Mouse (Mus musculus) C2C12 (cell line): ENCODE results near the gene Rps19.

Experiments used
- CEBPB ChIP-seq: IDR thresholded peaks from one replicate; pipeline ENCODE4 v1.6.1; 2011; ENCODE audit warnings: low read depth, mild to moderate bottlenecking, control low read depth, moderate library complexity
- CTCF ChIP-seq: IDR thresholded peaks from one replicate; pipeline ENCODE4 v1.5.1; 2011; ENCODE audit not compliant: control insufficient read depth, insufficient read depth, insufficient read length
- FOSL1 ChIP-seq: IDR thresholded peaks from one replicate; pipeline ENCODE4 v1.8.0; 2011; ENCODE audit warnings: mild to moderate bottlenecking, low read length; ENCODE audit not compliant: poor library complexity, insufficient read depth, severe bottlenecking
- MAX ChIP-seq: IDR thresholded peaks from one replicate; pipeline ENCODE4 v1.6.1; 2011; ENCODE audit warnings: mild to moderate bottlenecking, control low read depth
- MYOD1 ChIP-seq: IDR thresholded peaks from one replicate; pipeline ENCODE4 v1.6.1; 2011; ENCODE audit warnings: low read depth; ENCODE audit not compliant: control insufficient read depth, insufficient read length
- MYOG ChIP-seq: IDR thresholded peaks from one replicate; pipeline ENCODE4 v1.6.1; 2011; ENCODE audit not compliant: control insufficient read depth, insufficient read length; ENCODE audit errors: extremely low read depth
- USF1 ChIP-seq: IDR thresholded peaks from one replicate; pipeline ENCODE4 v1.6.1; 2011; ENCODE audit warnings: low read depth, mild to moderate bottlenecking, control low read depth, moderate library complexity

DNA sequence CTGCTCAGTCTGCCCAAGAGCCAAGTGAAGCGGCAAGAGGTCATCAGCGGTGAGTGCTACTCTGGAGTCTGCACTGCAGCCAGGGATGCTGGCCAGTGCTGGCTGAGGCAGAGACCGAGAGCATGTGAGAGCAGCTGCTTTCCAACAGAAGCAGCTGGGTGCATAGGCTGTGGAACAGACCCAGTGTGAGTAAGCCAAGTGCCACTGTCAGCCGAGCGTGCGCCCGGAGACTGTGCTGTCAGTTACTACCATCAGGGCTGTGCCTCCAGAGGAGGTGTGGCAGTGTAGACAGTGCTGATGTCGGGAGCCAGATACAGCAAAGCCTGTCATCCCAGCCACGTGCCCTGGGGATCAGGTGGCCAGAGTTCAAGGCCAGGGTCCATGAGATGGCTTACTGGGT is 35.6 kb downstream of the Rps19 start:
- no peak for TF ChIP-seq CTCF
- no peak for TF ChIP-seq MYOD1
- no peak for TF ChIP-seq MAX
- TF ChIP-seq CEBPB: no peak
- no peak for TF ChIP-seq USF1
- TF ChIP-seq MYOG: no peak
- TF ChIP-seq FOSL1: no peak
